Mouse (Mus musculus) intestine, embryonic 16.5 days (tissue): ENCODE measurements around the gene Eif5a. TPM values are rescaled to one million over a fixed set of nuclear protein-coding genes. Genes with fewer than 3 reads are reported as not detected.

Source experiments
- ATAC-seq: fragments of 200-750 bp; cut with Nextera tagmentation; 2 replicates; pipeline ENCODE4 v1.8.0; 2017; ENCODE audit warnings: moderate TSS enrichment, moderate library complexity
- H3K27ac ChIP-seq: fragments of 300-500 bp; sonication (generic); 2 replicates; pipeline ENCODE4 v1.5.1; 2014; ENCODE audit warnings: mild to moderate bottlenecking, low read length
- H3K27me3 ChIP-seq: fragments of 300-500 bp; sonication (generic); replicated peaks from 2 replicates; pipeline ENCODE4 v1.6.1; 2014; ENCODE audit warnings: low read length, control low read depth, mixed read lengths; ENCODE audit not compliant: control insufficient read depth, insufficient read depth
- H3K36me3 ChIP-seq: fragments of 300-500 bp; sonication (generic); 2 replicates; pipeline ENCODE4 v1.6.1; 2014; ENCODE audit warnings: low read length, control low read depth; ENCODE audit not compliant: control insufficient read depth, insufficient read depth
- H3K4me1 ChIP-seq: fragments of 300-500 bp; sonication (generic); 2 replicates; pipeline ENCODE4 v1.6.1; 2014; ENCODE audit warnings: low read length, control low read depth, mixed read lengths; ENCODE audit not compliant: control insufficient read depth, insufficient read depth
- H3K4me2 ChIP-seq: fragments of 300-500 bp; sonication (generic); 2 replicates; pipeline ENCODE4 v1.6.1; 2014; ENCODE audit warnings: low read depth, low read length, control low read depth
- H3K4me3 ChIP-seq: fragments of 300-500 bp; sonication (generic); 2 replicates; pipeline ENCODE4 v1.5.1; 2014; ENCODE audit warnings: mild to moderate bottlenecking, low read length
- H3K9ac ChIP-seq: fragments of 300-500 bp; sonication (generic); 2 replicates; pipeline ENCODE4 v1.6.1; 2014; ENCODE audit warnings: low read depth, low read length
- H3K9me3 ChIP-seq: fragments of 300-500 bp; sonication (generic); 2 replicates; pipeline ENCODE4 v1.6.1; 2016; ENCODE audit warnings: low read length, control low read depth; ENCODE audit not compliant: control insufficient read depth
- WGBS: fragments of 180-500 bp; shearing (Covaris S2); extraction: QIAGEN DNeasy Blood & Tissue Kit; methylation state at CpG from one replicate; pipeline ENCODE4 v1.1.7; 2014; 5-methylcytosine and 5-hydroxymethylcytosine counted together
- polyA plus RNA-seq: library from polyadenylated mRNA; unstranded; fragments of >200 nt; fragmentation: Nextera tagmentation; extraction: Ambion mirVana; gene quantifications from 2 replicates; pipeline ENCODE4 v1.2.1, GENCODE M21; 2015

Gene Eif5a
- polyA plus RNA-seq, 1 experiment from 2014 or later: 1,683 TPM

DNA sequence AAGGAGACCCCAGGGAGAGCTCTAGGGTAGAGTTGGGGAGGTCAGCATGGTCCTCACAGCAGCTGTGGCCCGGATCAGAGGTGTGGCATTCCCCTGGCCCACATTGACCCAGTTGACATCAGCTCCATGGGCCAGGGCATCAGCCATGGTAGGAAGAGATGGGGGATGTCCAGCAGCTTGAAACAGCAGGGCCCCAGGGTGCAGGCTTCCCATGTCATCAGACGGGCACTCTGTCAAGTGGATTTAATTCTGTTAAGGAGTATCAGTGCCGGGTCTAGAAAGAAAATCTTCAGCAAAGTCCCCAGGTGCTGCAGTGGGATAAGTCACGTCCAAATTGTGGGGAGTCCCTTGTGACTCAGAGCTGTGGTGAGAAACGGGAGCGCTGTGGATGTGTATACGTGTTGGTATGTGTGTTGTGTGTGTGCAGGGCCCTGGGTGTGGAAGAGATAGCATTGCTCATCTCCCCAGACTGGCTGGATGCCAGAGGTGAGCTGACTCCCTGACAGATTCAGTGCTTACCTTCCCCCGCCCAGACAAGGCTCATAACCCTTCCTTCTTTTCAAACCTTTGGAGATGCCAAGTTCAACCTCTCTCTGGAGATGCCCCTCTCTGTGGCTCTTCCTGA lies 38.1 kb downstream of the Eif5a start:
- WGBS: 84% methylated on average over 8 of the region's 8 CpGs
- ATAC-seq: no peak

DNA sequence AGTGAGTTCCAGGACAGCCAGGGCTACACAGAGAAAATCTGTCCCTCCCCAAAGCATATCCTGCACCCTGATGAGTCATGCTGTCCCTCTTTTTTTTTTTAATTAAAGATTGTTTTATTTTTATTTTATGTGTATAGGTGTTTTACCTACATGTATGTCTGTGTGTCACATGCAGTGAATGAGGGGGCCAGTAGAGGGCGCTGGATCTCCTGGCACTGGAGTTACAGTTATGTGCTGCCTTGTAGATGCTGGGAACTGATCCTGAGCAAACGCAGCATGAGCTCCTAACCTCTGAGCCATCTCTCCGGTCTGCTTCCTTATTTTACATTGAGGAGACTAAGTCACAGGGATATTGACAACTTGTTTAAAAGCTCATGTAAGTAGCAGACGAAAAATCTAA lies 38.7 kb downstream of the Eif5a start:
- peaks cover 23% of the 10 kb centered on the region for H3K4me1 ChIP-seq
- ATAC-seq: no peak
- H3K9ac ChIP-seq: no peak overlapping the region
- H3K4me2 ChIP-seq: no peak overlapping the region
- WGBS: 65% methylated on average over 4 of the region's 4 CpGs
- no peaks in the 10 kb centered on the region for H3K36me3 ChIP-seq
- no peak overlapping the region for H3K27ac ChIP-seq
- H3K4me3 ChIP-seq: no peak overlapping the region
- no peaks in the 10 kb centered on the region for H3K27me3 ChIP-seq
- H3K9me3 ChIP-seq: no peaks in the 10 kb centered on the region

More for the DNA sequence above, 38.1 kb downstream of the Eif5a start:
- H3K4me1 ChIP-seq: peaks cover 22% of the 10 kb centered on the region
- H3K9ac ChIP-seq: 0 out of 2 replicates have a peak overlapping the region, but pooled peaks have one; percentile 38
- no peak overlapping the region for H3K4me2 ChIP-seq
- H3K4me3 ChIP-seq: no peak overlapping the region
- H3K36me3 ChIP-seq: no peaks in the 10 kb centered on the region
- H3K27me3 ChIP-seq: no peaks in the 10 kb centered on the region
- H3K27ac ChIP-seq: no peak overlapping the region; the same call in 1 of the 2 replicates
- H3K9me3 ChIP-seq: no peaks in the 10 kb centered on the region

GRCm38 (mm10) chr11:69881787-69882670 lies 39.7 kb downstream of the Eif5a start:
- 57% methylated on average over 21 of the region's 21 CpGs for WGBS
- Histone ChIP-seq H3K9me3 (no peaks in the 10 kb centered on the region), H3K27me3 (no peaks in the 10 kb centered on the region), H3K9ac (peak overlapping the region; percentile 71), H3K4me3 (peak overlapping the region; percentile 50), H3K36me3 (no peaks in the 10 kb centered on the region), H3K4me1 (peaks cover 30% of the 10 kb centered on the region), H3K4me2 (peak overlapping the region; percentile 84), H3K27ac (peak overlapping the region; percentile 88)
- peak; percentile 3; the same call in 1 of the 2 replicates for ATAC-seq

DNA sequence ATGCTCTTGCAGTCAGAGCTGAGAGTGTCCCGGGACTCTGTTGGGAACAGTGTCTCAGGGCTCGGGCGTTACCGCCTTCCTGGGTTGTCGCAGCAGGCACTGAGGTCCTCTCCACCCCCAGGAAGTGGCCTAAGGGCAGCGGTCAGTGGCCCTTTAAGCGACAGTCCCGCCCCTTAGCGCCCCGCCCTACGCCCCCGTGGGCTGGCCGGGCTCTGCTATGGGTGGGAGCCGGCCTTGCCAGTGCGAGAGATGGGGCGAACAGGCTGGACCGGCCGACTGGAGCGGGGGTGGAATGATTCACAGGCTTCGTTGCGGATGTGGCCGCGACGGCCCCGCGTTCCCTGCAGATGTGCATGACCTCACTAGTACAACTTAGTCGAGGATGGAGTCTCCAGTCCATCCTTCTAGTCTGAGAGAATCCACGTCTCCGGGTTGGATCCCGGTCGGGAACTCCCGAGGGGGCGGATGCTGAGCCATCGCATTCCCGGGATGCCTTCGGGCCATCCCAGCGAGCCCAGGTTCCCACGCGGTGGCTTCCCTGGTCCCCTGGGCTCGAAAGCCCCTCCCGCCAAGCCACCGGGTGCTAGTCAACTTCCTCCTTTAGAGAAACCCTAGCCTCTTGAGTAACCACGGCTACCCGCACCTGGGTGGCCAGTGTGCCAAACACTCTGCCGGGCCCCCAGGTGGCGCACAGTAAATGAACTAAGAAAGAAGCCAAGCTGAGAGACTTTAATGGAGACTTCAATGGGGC lies 40.7 kb downstream of the Eif5a start, which contains the start of gene Kctd11:
Gene Kctd11, minus strand, starts transcription at position 554 of the 751 bp plus-strand sequence.
- H3K27ac ChIP-seq: peak within 1 kb of the TSS; percentile 88
- H3K4me1 ChIP-seq: peaks cover 36% of the 10 kb centered on the region
- H3K9ac ChIP-seq: peak within 1 kb of the TSS; percentile 71
- no peaks in the 10 kb centered on the region for H3K27me3 ChIP-seq
- peak within 1 kb of the TSS; percentile 84 for H3K4me2 ChIP-seq
- no peaks in the 10 kb centered on the region for H3K9me3 ChIP-seq
- peak within 1 kb of the TSS; percentile 50 for H3K4me3 ChIP-seq
- peak; percentile 91 for ATAC-seq
- H3K36me3 ChIP-seq: no peaks in the 10 kb centered on the region
- under 1% methylated on average over 46 of the region's 46 CpGs for WGBS

DNA sequence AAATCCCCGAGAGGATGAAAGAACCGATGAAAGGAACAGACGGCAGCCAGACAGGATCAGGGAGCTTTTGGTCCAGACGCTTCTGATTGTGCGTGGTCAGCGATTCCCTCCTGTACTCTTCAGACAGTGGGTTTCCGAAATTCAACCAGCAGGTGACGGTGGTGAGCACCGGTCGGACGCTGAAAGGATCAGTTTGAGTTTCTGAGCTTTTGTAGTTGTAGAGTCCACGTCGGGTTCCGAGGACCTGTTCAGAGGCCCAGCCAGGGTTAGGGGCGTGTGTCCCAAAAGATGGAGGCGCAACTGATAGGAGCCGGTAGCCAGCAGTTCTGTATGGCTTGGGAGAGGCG lies 41.3 kb downstream of the Eif5a start:
- peak overlapping the region; percentile 84 for H3K4me2 ChIP-seq
- peak overlapping the region; percentile 71 for H3K9ac ChIP-seq
- peaks cover 40% of the 10 kb centered on the region for H3K4me1 ChIP-seq
- H3K27ac ChIP-seq: peak overlapping the region; percentile 88
- 1% methylated on average over 18 of the region's 18 CpGs for WGBS
- H3K9me3 ChIP-seq: no peaks in the 10 kb centered on the region
- no peaks in the 10 kb centered on the region for H3K27me3 ChIP-seq
- H3K4me3 ChIP-seq: peak overlapping the region; percentile 50
- ATAC-seq: peak; percentile 58
- H3K36me3 ChIP-seq: no peaks in the 10 kb centered on the region

DNA sequence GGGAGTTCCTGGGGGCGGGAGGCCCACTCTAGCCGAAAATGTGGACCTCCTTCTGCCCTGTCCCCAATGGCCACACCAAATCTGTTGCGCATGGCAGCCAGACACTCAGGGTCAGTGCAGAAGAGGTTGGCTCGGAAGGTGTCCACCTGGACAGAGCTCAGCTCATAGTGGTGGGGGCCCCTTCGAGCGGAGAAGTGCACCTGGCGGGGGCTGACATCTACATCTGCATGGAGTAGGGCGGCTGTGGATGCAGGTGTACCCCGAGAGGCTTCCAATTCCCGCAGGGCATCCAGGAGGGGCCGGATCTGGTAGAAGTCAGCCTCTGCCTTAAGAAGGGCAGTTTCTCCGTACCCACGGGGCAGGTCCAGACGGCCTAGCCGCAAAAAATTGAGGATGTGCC lies 42.0 kb downstream of the Eif5a start:
- peak overlapping the region; percentile 50 for H3K4me3 ChIP-seq
- H3K9ac ChIP-seq: peak overlapping the region; percentile 71
- no peak for ATAC-seq
- H3K27ac ChIP-seq: 0 out of 2 replicates have a peak overlapping the region, but pooled peaks have one; percentile 8
- no peaks in the 10 kb centered on the region for H3K27me3 ChIP-seq
- peaks cover 40% of the 10 kb centered on the region for H3K4me1 ChIP-seq
- WGBS: 48% methylated on average over 15 of the region's 15 CpGs
- peak overlapping the region; percentile 84 for H3K4me2 ChIP-seq
- no peaks in the 10 kb centered on the region for H3K36me3 ChIP-seq
- H3K9me3 ChIP-seq: no peaks in the 10 kb centered on the region

GRCm38 (mm10) chr11:69878952-69879351 lies 42.8 kb downstream of the Eif5a start:
- 85% methylated on average over 6 of the region's 6 CpGs for WGBS
- H3K4me2 ChIP-seq: peak overlapping the region; percentile 84
- H3K9ac ChIP-seq: peak overlapping the region; percentile 71

GRCm38 (mm10) chr11:69878399-69878798 lies 43.4 kb downstream of the Eif5a start:
- Histone ChIP-seq H3K4me1 (peaks cover 40% of the 10 kb centered on the region), H3K36me3 (no peaks in the 10 kb centered on the region), H3K4me3 (no peak overlapping the region), H3K9ac (no peak overlapping the region), H3K27me3 (no peaks in the 10 kb centered on the region), H3K4me2 (no peak overlapping the region), H3K27ac (no peak overlapping the region), H3K9me3 (no peaks in the 10 kb centered on the region)
- ATAC-seq: no peak
- WGBS: 70% methylated on average over 3 of the region's 3 CpGs

More at GRCm38 (mm10) chr11:69878952-69879351, 42.8 kb downstream of the Eif5a start:
- H3K27ac ChIP-seq: no peak overlapping the region
- H3K4me1 ChIP-seq: peaks cover 40% of the 10 kb centered on the region
- no peaks in the 10 kb centered on the region for H3K27me3 ChIP-seq
- no peak for ATAC-seq
- no peaks in the 10 kb centered on the region for H3K9me3 ChIP-seq
- H3K4me3 ChIP-seq: peak overlapping the region; percentile 50
- H3K36me3 ChIP-seq: no peaks in the 10 kb centered on the region

DNA sequence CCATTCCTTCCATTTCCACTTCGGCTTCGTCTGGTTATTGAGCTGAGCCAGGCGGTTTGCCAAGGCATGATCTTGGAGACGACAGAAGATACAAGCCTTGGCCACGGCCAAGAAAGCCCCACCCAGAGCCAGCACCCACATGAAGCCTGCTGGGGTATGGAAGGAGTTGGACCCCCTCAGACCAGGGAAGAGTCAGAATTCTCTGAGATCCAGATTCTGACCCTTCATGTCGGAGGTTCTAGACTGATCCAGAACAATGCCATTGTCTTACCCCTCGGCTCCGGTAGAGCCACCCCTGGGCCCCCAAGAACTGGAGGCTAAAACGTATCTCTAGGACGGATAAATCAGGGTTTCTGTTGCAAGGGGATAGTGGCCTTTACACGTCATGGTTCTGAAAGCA lies 43.9 kb downstream of the Eif5a start, which contains the start of gene Tmem95:
Gene Tmem95, minus strand, starts transcription at position 141 of the 400 bp plus-strand sequence.
- Histone ChIP-seq H3K36me3 (no peaks in the 10 kb centered on the region), H3K4me1 (peaks cover 40% of the 10 kb centered on the region), H3K4me2 (peak within 1 kb of the TSS; percentile 24; the same call in 1 of the 2 replicates), H3K9me3 (no peaks in the 10 kb centered on the region), H3K27me3 (no peaks in the 10 kb centered on the region), H3K27ac (no peak within 1 kb of the TSS), H3K4me3 (no peak within 1 kb of the TSS), H3K9ac (peak within 1 kb of the TSS; percentile 41; the same call in 1 of the 2 replicates)
- ATAC-seq: no peak
- WGBS: 90% methylated on average over 11 of the region's 11 CpGs
